Mouse (Mus musculus) kidney, postnatal 4 days (tissue): ENCODE measurements around the gene Pik3cb.

Experiments
- DNase-seq, 2 experiments: peaks; one replicate each; pipeline ENCODE4 v3.0.0; 2021; ENCODE audit warnings: mixed read lengths in 2 of 2

The Pik3cb gene

DNA sequence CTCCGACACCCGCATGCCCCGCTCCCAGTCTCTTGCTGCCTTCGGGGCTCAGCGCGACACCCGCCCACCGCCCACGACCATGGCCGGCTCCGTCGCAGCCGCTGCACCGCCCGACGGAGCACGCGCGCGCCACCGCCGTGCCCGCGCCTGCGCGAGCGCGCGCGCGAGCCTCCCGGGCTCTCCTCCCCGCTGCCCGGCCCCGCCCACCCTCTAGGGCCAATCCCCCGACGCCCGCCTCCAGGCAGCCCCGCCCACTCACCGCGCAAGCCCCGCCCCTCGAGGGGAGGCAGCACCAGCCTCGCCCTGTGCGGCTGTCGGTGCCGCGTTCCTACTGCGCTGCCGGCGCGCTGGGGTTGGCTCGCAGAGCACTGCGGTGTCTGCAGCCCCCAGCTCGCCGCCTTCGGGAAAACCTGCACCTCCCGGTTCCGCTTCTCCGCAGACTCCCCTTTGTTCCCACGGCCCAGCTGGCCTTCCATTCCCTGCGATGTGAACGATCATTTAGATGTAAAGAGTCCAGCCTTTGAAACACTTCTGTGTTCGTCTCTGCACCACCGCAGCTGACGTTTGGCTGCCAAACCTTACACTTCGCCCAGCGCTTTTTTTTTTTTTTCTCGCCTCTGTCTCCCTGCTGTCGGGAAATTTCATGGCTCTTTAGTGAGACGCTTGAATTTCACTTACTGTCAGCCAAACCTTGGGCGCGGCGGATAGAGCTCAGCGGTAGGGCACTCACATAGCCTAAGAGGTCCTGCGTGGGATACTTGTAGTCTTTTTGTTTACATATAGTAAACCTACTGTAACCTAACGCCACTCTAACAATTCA is at the start of gene Pik3cb:
Gene Pik3cb, minus strand, starts transcription at position 559 of the 820 bp plus-strand sequence.
- peak; percentile 99 for DNase-seq

- DNase-seq, result no peak
Observed at GRCm38 (mm10) chr9:99183043-99183670, 42.7 kb upstream of the Pik3cb start.

DNA sequence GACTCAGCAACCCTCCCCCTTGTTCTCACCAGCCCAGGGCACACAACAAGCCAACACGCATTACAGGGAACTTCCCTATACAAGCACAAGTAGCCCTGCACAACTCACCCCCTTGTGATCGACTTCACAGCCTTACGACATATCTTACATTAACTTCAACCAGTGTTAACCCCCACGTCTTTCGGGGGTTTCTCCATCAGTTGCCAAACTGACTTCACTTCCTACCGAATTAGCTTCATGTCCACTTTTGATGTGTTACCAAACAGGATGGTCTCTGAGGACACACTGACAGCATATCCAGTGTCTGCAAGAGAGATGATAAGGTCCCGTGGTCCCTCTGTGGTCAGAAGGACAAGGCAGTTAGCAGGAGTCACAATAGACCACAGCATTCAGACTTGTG is 41.7 kb upstream of the Pik3cb start:
- DNase-seq, result no peak

GRCm38 (mm10) chr9:99180272-99180671 is 39.9 kb upstream of the Pik3cb start:
- DNase-seq, result peak in 1 of 2 experiments; percentile 22

DNA sequence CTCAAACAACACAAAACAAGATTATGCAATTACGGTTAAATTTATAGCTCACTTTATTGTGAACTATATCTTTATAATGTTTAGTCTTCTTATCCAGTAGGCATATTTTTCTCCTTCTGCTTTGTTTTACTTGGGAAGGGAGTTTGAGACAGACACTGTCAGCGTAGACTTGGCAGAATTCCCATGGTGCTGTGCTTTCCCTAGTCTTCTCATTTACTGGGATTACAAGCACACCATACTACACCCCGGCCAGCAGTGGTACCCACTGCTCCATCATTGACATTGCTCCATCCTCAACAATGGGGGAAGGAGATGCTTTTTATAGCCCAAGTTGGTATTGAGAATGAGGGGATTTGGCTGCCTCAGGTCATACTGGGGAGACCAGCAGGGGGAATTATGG is 38.3 kb upstream of the Pik3cb start:
- DNase-seq, result no peak

- no peak for DNase-seq
Observed at GRCm38 (mm10) chr9:99175774-99176173, 35.4 kb upstream of the Pik3cb start.

DNA sequence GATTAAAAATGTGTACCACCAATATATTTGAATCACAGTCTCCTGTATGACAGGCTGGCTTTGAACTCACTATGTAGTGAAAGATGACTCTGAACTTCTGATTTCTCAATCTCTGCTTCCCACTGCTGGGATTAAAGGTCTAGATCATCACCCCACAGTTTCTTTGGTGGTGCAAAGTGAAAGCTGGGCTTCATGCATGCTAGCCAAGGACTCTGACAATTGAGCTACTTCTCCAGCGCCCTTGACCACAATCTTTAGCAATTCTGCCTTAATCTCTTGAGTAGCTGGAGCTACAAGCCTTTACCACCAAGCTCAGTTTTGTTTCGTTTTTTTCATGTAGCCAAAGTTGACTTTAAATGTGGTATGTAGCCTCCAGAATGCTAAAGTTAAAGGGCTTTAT is 32.4 kb upstream of the Pik3cb start:
- no peak for DNase-seq

DNA sequence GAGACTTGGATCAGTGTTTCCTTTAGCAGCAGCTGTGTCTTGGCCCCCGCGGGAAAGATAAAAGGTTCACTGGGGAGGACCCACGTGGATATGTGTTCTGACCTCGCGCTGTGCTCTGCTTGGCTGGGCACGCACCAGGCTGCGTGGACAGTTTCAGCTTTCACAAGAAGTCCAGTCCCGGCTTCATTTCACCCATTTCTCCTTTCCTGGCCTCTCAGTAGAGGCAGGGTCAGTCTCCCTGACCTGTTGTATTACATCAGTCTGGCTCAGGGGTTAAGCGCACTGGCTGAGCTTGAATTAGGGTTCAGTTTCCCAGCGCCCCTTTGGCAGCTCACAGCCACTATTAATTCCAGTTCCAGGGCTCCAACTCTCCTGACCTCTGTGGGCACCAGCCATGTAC is 30.8 kb upstream of the Pik3cb start:
- no peak for DNase-seq

GRCm38 (mm10) chr9:99169029-99169428 is 28.6 kb upstream of the Pik3cb start:
- DNase-seq, result no peak

- no peak for DNase-seq
Observed at GRCm38 (mm10) chr9:99166946-99167345, 26.5 kb upstream of the Pik3cb start.

GRCm38 (mm10) chr9:99165956-99166355 is 25.5 kb upstream of the Pik3cb start:
- no peak for DNase-seq

DNA sequence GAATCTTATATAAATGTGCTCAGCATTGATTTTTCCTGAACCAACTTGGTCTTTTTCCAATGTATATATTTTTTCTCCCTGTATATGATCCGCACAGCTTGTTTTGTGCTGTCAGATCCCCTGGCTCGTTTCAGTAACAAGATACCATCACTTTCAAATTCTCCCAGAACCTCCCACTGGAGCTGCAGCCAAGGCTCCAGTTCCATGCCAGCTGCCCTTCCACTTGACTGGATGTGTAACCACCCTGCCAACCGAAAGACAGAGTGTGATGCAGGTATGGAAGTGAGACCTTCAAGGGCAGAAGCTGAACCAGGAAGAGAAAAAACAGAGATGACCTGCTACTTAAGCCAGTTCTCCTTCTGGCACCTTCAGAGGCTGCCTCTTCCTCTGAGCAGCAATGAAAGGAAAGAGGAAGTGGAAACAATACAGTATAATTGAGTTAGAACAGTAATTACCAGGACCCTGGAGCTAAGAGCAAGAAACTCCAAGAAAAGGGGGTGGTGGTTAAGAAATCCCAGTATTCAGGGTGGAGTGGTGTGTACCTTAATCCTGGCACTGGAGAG is 24.3 kb upstream of the Pik3cb start:
- no peak for DNase-seq

DNA sequence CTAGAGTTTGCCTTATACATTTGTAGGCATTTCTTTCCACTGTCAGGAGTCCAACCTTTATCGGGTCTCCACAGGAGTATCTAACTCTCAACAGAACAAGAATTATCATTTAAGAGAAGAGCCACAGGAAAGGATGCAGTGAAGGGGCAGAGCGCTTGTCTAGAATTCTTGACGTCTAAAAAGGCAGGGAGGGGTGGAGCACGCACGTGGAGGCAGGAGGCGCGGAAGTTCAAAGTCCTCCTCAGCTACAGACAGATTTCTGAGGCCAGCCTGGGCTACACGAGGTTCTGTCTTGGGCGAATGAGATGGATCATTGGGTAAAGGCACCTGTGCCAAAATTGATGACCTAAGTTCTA is 23.7 kb upstream of the Pik3cb start:
- DNase-seq, result no peak

DNA sequence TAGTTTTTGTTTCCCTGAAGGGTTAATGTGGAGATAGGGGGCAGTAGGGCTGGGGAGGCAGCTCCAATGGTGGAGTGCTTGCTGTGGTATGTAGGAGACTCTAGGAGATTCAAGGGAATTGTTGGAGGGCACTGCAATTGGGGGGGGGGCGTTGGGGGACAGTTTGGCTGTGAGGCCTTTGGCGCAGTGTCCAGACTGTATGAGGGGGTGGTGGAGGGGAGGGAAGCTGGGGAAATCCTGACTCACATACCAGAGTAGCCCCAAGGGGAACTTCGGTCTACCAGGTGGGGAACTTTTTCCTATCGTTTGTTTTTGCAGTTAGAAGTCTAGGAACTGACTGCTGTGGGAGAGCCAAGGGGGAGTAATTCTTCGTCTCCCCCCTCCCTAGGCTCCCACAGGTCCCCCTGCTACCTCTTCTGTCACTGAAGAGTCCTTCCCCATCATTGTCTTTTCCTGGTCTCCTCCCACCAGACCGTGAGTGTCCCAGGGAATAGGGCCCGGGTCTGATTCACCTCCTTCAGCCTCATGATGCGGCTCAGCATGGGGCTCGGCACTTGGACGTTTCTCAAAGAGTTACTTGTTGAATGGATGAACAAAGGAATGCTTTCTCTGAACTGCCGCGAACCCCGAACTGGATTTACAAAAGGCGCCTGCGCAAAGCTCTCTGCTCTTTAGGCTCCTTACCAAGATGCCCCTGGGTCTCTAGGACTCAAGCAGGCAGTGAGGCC is 23.2 kb upstream of the Pik3cb start:
- DNase-seq, result no peak

DNA sequence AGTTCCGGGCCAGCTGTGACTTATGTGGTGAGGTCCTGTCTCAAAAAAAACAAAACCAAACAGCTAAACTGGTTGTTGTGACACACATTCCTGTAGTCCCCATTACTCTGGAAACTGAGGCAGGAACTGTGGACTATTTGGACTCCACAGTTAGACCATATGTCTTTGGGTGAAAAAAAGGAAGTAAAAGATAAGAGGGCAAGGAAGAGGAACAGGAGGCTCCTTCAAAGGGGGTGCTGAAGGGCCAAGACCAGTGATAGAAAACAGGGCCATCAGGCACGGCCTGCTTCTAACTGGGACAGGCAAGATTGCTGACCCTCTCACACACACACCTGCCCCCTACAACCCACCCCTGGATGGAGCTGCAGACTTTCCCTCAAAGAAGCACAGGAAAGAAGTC is 22.4 kb upstream of the Pik3cb start:
- DNase-seq, result no peak

GRCm38 (mm10) chr9:99160780-99161179 is 20.4 kb upstream of the Pik3cb start:
- no peak for DNase-seq

DNA sequence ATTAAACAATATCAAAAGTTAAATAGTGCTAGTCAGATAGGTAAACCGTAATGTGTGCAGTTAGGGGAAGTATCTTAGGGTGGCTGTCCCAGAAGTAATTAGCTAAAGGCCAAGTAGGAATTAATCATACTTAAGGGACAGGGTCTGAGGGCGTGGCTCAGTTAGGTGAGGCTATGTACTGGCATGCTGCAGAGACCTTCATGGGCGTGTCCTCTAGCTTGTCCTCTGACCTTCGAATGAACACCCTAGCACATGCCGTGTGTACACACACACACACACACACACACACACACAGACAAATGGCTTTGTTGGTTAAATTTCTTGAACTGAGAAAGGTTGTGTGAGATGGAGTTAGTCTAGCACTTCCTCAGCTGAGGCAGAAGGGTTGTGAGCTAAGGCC is 19.5 kb upstream of the Pik3cb start:
- DNase-seq, result no peak

GRCm38 (mm10) chr9:99158708-99159107 is 18.3 kb upstream of the Pik3cb start:
- no peak for DNase-seq

DNA sequence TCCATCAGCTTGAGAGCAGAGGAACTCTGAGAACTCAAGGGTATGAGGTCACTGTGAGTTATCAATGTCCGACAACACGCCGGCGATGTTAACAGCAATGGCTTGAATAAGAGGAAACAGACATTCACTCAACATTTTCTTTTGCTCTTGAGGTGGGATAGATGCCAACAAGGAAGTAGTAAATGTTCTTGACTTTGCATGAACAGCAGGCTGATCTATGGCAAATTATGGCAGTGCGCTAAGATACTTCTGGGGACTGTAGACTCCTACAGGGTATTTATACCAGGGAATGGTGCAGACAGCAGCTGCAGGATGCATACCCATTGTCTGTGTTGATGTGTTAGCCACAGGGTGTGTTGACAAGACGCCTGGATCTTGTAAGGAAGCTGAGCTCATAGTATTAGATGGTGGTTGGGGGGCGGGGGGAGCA is 17.8 kb upstream of the Pik3cb start:
- DNase-seq, result no peak

GRCm38 (mm10) chr9:99153655-99154054 is 13.2 kb upstream of the Pik3cb start:
- peak; percentile 48 to 62 for DNase-seq

GRCm38 (mm10) chr9:99152699-99153490 is 12.5 kb upstream of the Pik3cb start:
- no peak for DNase-seq

GRCm38 (mm10) chr9:99146855-99147735 is 6.7 kb upstream of the Pik3cb start:
- no peak for DNase-seq
